Mouse (Mus musculus) hindbrain, embryonic 15.5 days (tissue): ENCODE measurements around the gene Pdha2. TPM values are rescaled to one million over a fixed set of nuclear protein-coding genes. Genes with fewer than 3 reads are reported as not detected.

ENCODE experiments used
- ATAC-seq: fragments of 200-750 bp; cut with Nextera tagmentation; 2 replicates; pipeline ENCODE4 v1.8.0; 2017; ENCODE audit warnings: low read depth, moderate number of reproducible peaks, moderate TSS enrichment; ENCODE audit not compliant: low FRiP score
- H3K27ac ChIP-seq: fragments of 300-500 bp; sonication (generic); replicated peaks from 2 replicates; pipeline ENCODE4 v1.5.1; 2015; ENCODE audit warnings: mild to moderate bottlenecking, inconsistent platforms
- H3K27me3 ChIP-seq: fragments of 300-500 bp; sonication (generic); 2 replicates; pipeline ENCODE4 v1.6.1; 2015; ENCODE audit warnings: control low read depth, inconsistent platforms
- H3K36me3 ChIP-seq: fragments of 300-500 bp; sonication (generic); 2 replicates; pipeline ENCODE4 v1.6.1; 2015; ENCODE audit warnings: control low read depth, inconsistent platforms
- H3K4me1 ChIP-seq: fragments of 300-500 bp; sonication (generic); replicated peaks from 2 replicates; pipeline ENCODE4 v1.6.1; 2015; ENCODE audit warnings: control low read depth, inconsistent platforms
- H3K4me2 ChIP-seq: fragments of 300-500 bp; sonication (generic); 2 replicates; pipeline ENCODE4 v1.6.1; 2015; ENCODE audit warnings: moderate library complexity, mild to moderate bottlenecking, inconsistent platforms
- H3K4me3 ChIP-seq: fragments of 300-500 bp; sonication (generic); 2 replicates; pipeline ENCODE4 v1.5.1; 2015; ENCODE audit warnings: mild to moderate bottlenecking, inconsistent platforms
- H3K9ac ChIP-seq: fragments of 300-500 bp; sonication (generic); 2 replicates; pipeline ENCODE4 v1.6.1; 2015; ENCODE audit warnings: inconsistent platforms
- H3K9me3 ChIP-seq: fragments of 300-500 bp; sonication (generic); 2 replicates; pipeline ENCODE4 v1.6.1; 2016; ENCODE audit warnings: control low read depth, inconsistent platforms
- WGBS: fragments of 180-500 bp; shearing (Covaris S2); methylation state at CpG from one replicate; pipeline ENCODE4 v1.1.7; 2015; 5-methylcytosine and 5-hydroxymethylcytosine counted together
- polyA plus RNA-seq: library from polyadenylated mRNA; unstranded; fragments of >200 nt; fragmentation: Nextera tagmentation; extraction: Ambion mirVana; gene quantifications from 2 replicates; pipeline ENCODE4 v1.2.1, GENCODE M21; 2015

The Pdha2 gene
- polyA plus RNA-seq = not detected in 2 replicates

- Histone ChIP-seq H3K27me3 (no peaks in the 10 kb centered on the region), H3K27ac (no peak within 1 kb of the TSS), H3K9ac (no peak within 1 kb of the TSS), H3K4me1 (no peaks in the 10 kb centered on the region), H3K36me3 (no peaks in the 10 kb centered on the region), H3K9me3 (no peaks in the 10 kb centered on the region), H3K4me2 (no peak within 1 kb of the TSS), H3K4me3 (no peak within 1 kb of the TSS)
- ATAC-seq = no peak
- 93% methylated on average over 5 of the region's 5 CpGs for WGBS
These were observed at the start of gene Pdha2 for GRCm38 (mm10) chr3:141212255-141212654. TSS of gene Pdha2 (minus strand) at chr3:141212355.

- no peak for ATAC-seq
These were observed 48.4 kb upstream of the Pdha2 start for GRCm38 (mm10) chr3:141260518-141260917.

DNA sequence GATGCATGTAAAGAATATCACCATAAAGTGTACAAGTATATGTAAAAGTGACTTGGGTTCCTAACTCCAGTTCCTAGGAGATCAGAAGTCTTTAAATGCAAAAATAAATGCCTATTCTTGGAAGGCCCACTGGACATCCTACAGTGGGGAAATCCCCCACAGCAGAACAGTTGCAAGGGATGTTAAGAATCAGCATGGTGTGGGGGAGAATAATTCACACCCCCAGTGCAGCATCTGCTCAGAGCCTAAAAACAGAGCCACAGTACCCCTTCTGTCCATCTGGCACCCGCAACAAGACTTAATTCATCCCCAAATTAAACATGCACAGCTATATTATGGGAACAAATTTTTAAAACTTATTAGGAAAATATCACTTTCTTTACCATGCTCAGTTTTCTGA lies 39.3 kb upstream of the Pdha2 start:
- no peak overlapping the region for H3K4me2 ChIP-seq
- H3K4me3 ChIP-seq = no peak overlapping the region
- H3K27ac ChIP-seq = no peak overlapping the region
- no peaks in the 10 kb centered on the region for H3K27me3 ChIP-seq
- H3K4me1 ChIP-seq = no peaks in the 10 kb centered on the region
- WGBS = 81% methylated on average over 1 of the region's 1 CpGs
- H3K9me3 ChIP-seq = no peaks in the 10 kb centered on the region
- no peaks in the 10 kb centered on the region for H3K36me3 ChIP-seq
- H3K9ac ChIP-seq = no peak overlapping the region
- ATAC-seq = no peak

More at GRCm38 (mm10) chr3:141260518-141260917, 48.4 kb upstream of the Pdha2 start:
- Histone ChIP-seq H3K9ac (no peak overlapping the region), H3K4me3 (no peak overlapping the region), H3K36me3 (no peaks in the 10 kb centered on the region), H3K27ac (no peak overlapping the region), H3K4me2 (no peak overlapping the region), H3K27me3 (no peaks in the 10 kb centered on the region), H3K4me1 (no peaks in the 10 kb centered on the region), H3K9me3 (no peaks in the 10 kb centered on the region)
- 88% methylated on average over 1 of the region's 1 CpGs for WGBS

DNA sequence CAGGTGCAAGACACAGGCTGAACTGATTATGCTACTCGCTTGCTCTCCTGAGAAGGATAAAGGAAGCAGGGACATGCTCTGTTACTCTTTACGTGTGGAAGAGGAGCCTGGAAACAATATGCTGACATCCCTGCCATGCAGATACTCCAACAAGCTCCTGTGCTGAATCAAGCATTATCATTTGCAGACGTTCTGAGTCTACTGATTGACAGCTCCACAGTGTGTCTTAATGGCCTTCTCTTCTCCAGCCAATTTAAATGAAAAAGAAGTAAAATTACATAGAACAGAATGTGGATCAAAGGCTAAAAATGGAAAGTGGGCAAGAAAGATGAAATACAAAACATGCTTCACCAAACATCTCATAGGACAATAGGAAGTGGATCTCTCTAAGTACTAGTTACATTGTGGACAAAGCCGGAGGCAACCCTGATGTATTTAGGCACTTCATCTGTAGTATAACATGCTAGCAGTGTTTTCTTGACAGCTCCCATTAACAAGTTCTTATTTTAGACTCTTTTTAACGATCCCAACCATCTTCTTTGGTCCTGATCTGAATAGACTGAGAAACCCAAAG lies 32.7 kb upstream of the Pdha2 start:
- H3K4me1 ChIP-seq = no peaks in the 10 kb centered on the region
- no peak overlapping the region for H3K9ac ChIP-seq
- H3K27ac ChIP-seq = no peak overlapping the region
- no peak overlapping the region for H3K4me2 ChIP-seq
- no peak for ATAC-seq
- H3K36me3 ChIP-seq = no peaks in the 10 kb centered on the region
- no peaks in the 10 kb centered on the region for H3K27me3 ChIP-seq
- H3K4me3 ChIP-seq = no peak overlapping the region
- 51% methylated on average over 5 of the region's 5 CpGs for WGBS
- H3K9me3 ChIP-seq = no peaks in the 10 kb centered on the region

DNA sequence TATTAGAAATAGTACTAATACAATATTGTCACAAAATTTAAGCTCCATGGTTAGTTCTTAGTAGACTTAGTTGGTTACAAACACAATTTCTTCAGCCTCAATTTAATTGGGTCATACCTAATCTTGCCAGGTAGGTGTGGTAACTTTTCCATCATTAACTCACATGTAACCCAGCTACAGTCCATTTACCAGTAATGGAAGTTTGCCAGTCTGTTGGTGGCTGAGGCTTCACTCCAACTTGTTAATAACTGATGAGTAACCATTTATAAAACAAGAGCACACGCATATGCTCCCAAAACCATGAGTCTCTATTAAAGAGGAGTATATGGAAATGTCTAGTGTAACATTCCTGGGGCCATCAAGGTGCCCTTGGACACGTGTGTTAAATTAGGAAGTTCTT lies 25.9 kb upstream of the Pdha2 start:
- ATAC-seq = no peak
- Histone ChIP-seq H3K4me3 (no peak overlapping the region), H3K4me1 (no peaks in the 10 kb centered on the region), H3K9me3 (no peaks in the 10 kb centered on the region), H3K36me3 (no peaks in the 10 kb centered on the region), H3K9ac (no peak overlapping the region), H3K4me2 (no peak overlapping the region), H3K27me3 (no peaks in the 10 kb centered on the region), H3K27ac (no peak overlapping the region)
- WGBS = 84% methylated on average over 2 of the region's 2 CpGs

- no peak overlapping the region for H3K9ac ChIP-seq
- ATAC-seq = no peak
- no peaks in the 10 kb centered on the region for H3K4me1 ChIP-seq
- H3K4me2 ChIP-seq = no peak overlapping the region
- no peak overlapping the region for H3K27ac ChIP-seq
- H3K27me3 ChIP-seq = no peaks in the 10 kb centered on the region
- 70% methylated on average over 2 of the region's 2 CpGs for WGBS
- H3K9me3 ChIP-seq = no peaks in the 10 kb centered on the region
- no peak overlapping the region for H3K4me3 ChIP-seq
- no peaks in the 10 kb centered on the region for H3K36me3 ChIP-seq
These were observed 17.0 kb upstream of the Pdha2 start for GRCm38 (mm10) chr3:141229148-141229547.

GRCm38 (mm10) chr3:141222339-141222738 lies 10.2 kb upstream of the Pdha2 start:
- H3K4me1 ChIP-seq = no peaks in the 10 kb centered on the region
- no peaks in the 10 kb centered on the region for H3K27me3 ChIP-seq
- no peak overlapping the region for H3K4me2 ChIP-seq
- no peak overlapping the region for H3K4me3 ChIP-seq
- no peak for ATAC-seq
- H3K9ac ChIP-seq = no peak overlapping the region
- no peaks in the 10 kb centered on the region for H3K9me3 ChIP-seq
- H3K36me3 ChIP-seq = no peaks in the 10 kb centered on the region
- WGBS = 70% methylated on average over 1 of the region's 1 CpGs
- no peak overlapping the region for H3K27ac ChIP-seq

DNA sequence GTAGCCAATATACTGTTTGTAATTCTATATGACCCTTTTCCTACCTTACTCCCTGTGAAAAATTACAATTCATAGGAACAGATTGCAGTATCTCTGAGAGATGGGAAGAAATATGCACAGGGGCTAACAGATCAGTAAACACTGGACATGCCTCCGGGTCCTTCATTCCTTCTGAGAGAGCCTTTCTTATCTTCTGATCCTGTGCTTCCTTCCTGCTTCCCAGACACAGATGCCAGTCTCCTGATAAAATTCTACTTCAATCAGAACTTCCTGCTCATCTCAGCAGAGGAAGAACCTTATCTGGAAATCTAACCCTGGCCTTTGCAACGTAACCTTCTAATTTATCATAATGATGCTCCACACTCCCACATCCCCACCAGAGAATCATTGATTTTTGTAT lies 6.4 kb upstream of the Pdha2 start:
- Histone ChIP-seq H3K4me3 (no peak overlapping the region), H3K27me3 (no peaks in the 10 kb centered on the region)
- WGBS = 80% methylated on average over 2 of the region's 2 CpGs

GRCm38 (mm10) chr3:141216999-141217398 lies 4.8 kb upstream of the Pdha2 start:
- Histone ChIP-seq H3K4me2 (no peak overlapping the region), H3K9me3 (no peaks in the 10 kb centered on the region), H3K27me3 (no peaks in the 10 kb centered on the region), H3K4me3 (no peak overlapping the region), H3K27ac (no peak overlapping the region), H3K9ac (no peak overlapping the region), H3K36me3 (no peaks in the 10 kb centered on the region), H3K4me1 (no peaks in the 10 kb centered on the region)
- ATAC-seq = no peak

More for the DNA sequence above, 6.4 kb upstream of the Pdha2 start:
- no peak overlapping the region for H3K27ac ChIP-seq
- no peaks in the 10 kb centered on the region for H3K9me3 ChIP-seq
- no peaks in the 10 kb centered on the region for H3K4me1 ChIP-seq
- ATAC-seq = no peak
- H3K4me2 ChIP-seq = no peak overlapping the region
- H3K9ac ChIP-seq = no peak overlapping the region
- H3K36me3 ChIP-seq = no peaks in the 10 kb centered on the region

GRCm38 (mm10) chr3:141216237-141216636 lies 4.1 kb upstream of the Pdha2 start:
- WGBS = 82% methylated on average over 6 of the region's 6 CpGs
- Histone ChIP-seq H3K27me3 (no peaks in the 10 kb centered on the region), H3K36me3 (no peaks in the 10 kb centered on the region), H3K4me2 (no peak overlapping the region), H3K9ac (no peak overlapping the region), H3K9me3 (no peaks in the 10 kb centered on the region), H3K4me1 (no peaks in the 10 kb centered on the region), H3K4me3 (no peak overlapping the region), H3K27ac (no peak overlapping the region)
- ATAC-seq = no peak

DNA sequence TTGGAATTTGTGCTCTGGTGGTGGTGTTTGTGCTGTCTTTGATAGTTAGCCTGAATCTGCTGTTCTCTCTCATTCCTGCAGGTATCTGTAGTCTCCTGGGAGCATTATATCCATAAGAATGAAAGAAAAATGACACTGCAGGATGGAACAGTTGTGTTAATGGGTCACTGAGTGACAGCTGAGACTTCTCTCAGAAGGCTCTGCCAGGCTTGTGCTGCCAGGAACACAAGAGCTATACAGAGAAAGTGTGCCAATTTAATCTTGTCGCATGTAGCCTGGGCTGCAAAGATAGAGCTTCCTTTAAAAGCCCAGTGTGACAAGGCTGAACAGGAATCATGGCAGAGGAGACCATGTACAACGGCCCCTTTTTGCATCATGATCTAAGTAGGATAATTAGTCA lies 2.6 kb upstream of the Pdha2 start:
- Histone ChIP-seq H3K36me3 (no peaks in the 10 kb centered on the region), H3K4me2 (no peak overlapping the region), H3K27ac (no peak overlapping the region), H3K4me3 (no peak overlapping the region), H3K9me3 (no peaks in the 10 kb centered on the region), H3K27me3 (no peaks in the 10 kb centered on the region), H3K9ac (no peak overlapping the region), H3K4me1 (no peaks in the 10 kb centered on the region)
- 61% methylated on average over 2 of the region's 2 CpGs for WGBS
- no peak for ATAC-seq

DNA sequence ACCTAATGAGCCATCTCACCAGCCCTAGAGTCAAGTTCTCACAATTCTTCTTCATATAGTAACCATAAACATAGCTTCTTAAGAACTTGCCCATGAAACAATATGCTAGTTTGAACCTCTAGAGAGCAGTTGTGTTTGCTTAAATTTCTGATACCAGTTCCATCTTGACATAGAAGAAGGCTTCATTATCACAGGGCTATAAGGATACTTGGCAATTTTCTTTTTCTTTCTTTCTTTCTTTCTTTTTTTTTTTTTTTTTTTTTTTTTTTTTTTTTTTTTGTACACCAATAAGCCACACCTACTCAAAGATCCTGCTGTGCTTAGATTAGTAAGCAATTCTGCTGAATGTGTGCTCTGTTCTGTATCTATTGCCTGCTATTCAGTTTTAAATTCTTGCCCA lies 2.0 kb upstream of the Pdha2 start:
- H3K4me3 ChIP-seq = no peak overlapping the region
- H3K9me3 ChIP-seq = no peaks in the 10 kb centered on the region
- H3K4me1 ChIP-seq = no peaks in the 10 kb centered on the region
- no peak for ATAC-seq
- H3K36me3 ChIP-seq = no peaks in the 10 kb centered on the region
- no peaks in the 10 kb centered on the region for H3K27me3 ChIP-seq
- no peak overlapping the region for H3K27ac ChIP-seq
- H3K9ac ChIP-seq = no peak overlapping the region
- no peak overlapping the region for H3K4me2 ChIP-seq

DNA sequence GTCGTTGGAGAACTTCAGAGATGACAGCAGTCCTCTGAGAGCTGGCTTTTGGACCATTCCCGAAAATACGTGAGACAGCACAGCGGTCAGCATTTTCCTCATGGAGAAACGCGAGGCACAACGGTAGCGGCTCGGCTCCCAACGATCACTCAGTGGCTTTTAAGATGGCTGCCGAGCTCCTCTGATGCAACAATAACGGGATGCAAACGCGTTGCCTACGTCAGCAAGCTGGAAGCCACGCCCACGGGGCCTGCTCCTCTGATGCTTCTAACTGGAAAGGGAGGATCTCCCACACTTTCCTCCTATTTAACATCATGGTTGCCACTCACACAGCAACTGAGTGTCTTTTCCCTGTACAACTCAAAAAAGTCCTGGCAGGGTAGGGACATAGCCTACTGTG lies 511 bp downstream of the Pdha2 start:
- ATAC-seq = no peak
- Histone ChIP-seq H3K4me2 (no peak overlapping the region), H3K27ac (no peak overlapping the region), H3K9me3 (no peaks in the 10 kb centered on the region), H3K4me1 (no peaks in the 10 kb centered on the region), H3K4me3 (no peak overlapping the region), H3K27me3 (no peaks in the 10 kb centered on the region), H3K9ac (no peak overlapping the region), H3K36me3 (no peaks in the 10 kb centered on the region)
- 98% methylated on average over 17 of the region's 17 CpGs for whole genome bisulfite sequencing
